Mouse (Mus musculus) E14TG2a.4 (cell line): ENCODE data around the gene Wdsub1.

Experiments used
- H3K27me3 ChIP-seq: 2 replicates; pipeline ENCODE4 v1.6.1; 2014; ENCODE audit warnings: low read length, control low read depth; ENCODE audit not compliant: insufficient read depth
- H3K36me3 ChIP-seq: 2 replicates; pipeline ENCODE4 v1.6.1; 2014; ENCODE audit warnings: low read length, control low read depth; ENCODE audit not compliant: insufficient read depth
- H3K4me1 ChIP-seq: replicated peaks from 2 replicates; pipeline ENCODE4 v1.6.1; 2014; ENCODE audit warnings: low read depth, low read length, control low read depth
- H3K4me3 ChIP-seq: replicated peaks from 2 replicates; pipeline ENCODE4 v1.5.1; 2014; ENCODE audit warnings: mild to moderate bottlenecking, low read length
- H3K9me3 ChIP-seq: 2 replicates; pipeline ENCODE4 v1.6.1; 2014; ENCODE audit warnings: low read length, control low read depth
- CTCF ChIP-seq: conservative IDR thresholded peaks from 2 replicates; pipeline ENCODE4 v1.5.1; 2014; ENCODE audit warnings: low read length
- NANOG ChIP-seq: IDR thresholded peaks from 2 replicates; pipeline ENCODE4 v1.6.1; 2014; ENCODE audit warnings: borderline replicate concordance, low read length, mixed read lengths
- POU5F1 ChIP-seq: IDR thresholded peaks from 2 replicates; pipeline ENCODE4 v1.6.1; 2014; ENCODE audit warnings: low read length, borderline replicate concordance

Gene Wdsub1

GRCm38 (mm10) chr2:59881831-59882741 is at the start of gene Wdsub1:
Wdsub1 (minus strand) TSS chr2:59882591.
- Histone ChIP-seq H3K9me3 (no peaks in the 10 kb centered on the region), H3K36me3 (no peaks in the 10 kb centered on the region), H3K27me3 (peaks cover 3% of the 10 kb centered on the region; the same call in 1 of the 2 replicates), H3K4me3 (peak within 1 kb of the TSS; percentile 89), H3K4me1 (peaks cover 38% of the 10 kb centered on the region)
- no peak for TF ChIP-seq CTCF
- no peak for TF ChIP-seq NANOG
- TF ChIP-seq POU5F1: no peak

- Histone ChIP-seq H3K4me3 (no peak overlapping the region), H3K4me1 (no peaks in the 10 kb centered on the region), H3K36me3 (peaks cover 14% of the 10 kb centered on the region; the same call in 1 of the 2 replicates), H3K9me3 (no peaks in the 10 kb centered on the region), H3K27me3 (no peaks in the 10 kb centered on the region)
- TF ChIP-seq CTCF: no peak
- no peak for TF ChIP-seq NANOG
- TF ChIP-seq POU5F1: no peak
Measured at GRCm38 (mm10) chr2:59913610-59914009, 31.2 kb upstream of the Wdsub1 start.

- no peaks in the 10 kb centered on the region for H3K9me3 ChIP-seq
Measured at GRCm38 (mm10) chr2:59908048-59908447, 25.7 kb upstream of the Wdsub1 start.

GRCm38 (mm10) chr2:59904007-59904406 is 21.6 kb upstream of the Wdsub1 start:
- no peaks in the 10 kb centered on the region for H3K27me3 ChIP-seq
- peaks cover 11% of the 10 kb centered on the region for H3K36me3 ChIP-seq
- H3K4me3 ChIP-seq: no peak overlapping the region
- TF ChIP-seq POU5F1: no peak
- no peak for TF ChIP-seq CTCF
- TF ChIP-seq NANOG: no peak
- 0 out of 2 replicates have a peak, but pooled peaks cover 2% of the 10 kb centered on the region for H3K4me1 ChIP-seq
- no peaks in the 10 kb centered on the region for H3K9me3 ChIP-seq

More at GRCm38 (mm10) chr2:59908048-59908447, 25.7 kb upstream of the Wdsub1 start:
- no peaks in the 10 kb centered on the region for H3K4me1 ChIP-seq
- H3K27me3 ChIP-seq: no peaks in the 10 kb centered on the region
- TF ChIP-seq CTCF: no peak
- no peak for TF ChIP-seq POU5F1
- TF ChIP-seq NANOG: no peak
- H3K36me3 ChIP-seq: peaks cover 8% of the 10 kb centered on the region; the same call in 1 of the 2 replicates
- no peak overlapping the region for H3K4me3 ChIP-seq

GRCm38 (mm10) chr2:59898666-59899065 is 16.3 kb upstream of the Wdsub1 start:
- Histone ChIP-seq H3K9me3 (no peaks in the 10 kb centered on the region), H3K36me3 (peaks cover 11% of the 10 kb centered on the region), H3K4me1 (peaks cover 25% of the 10 kb centered on the region), H3K4me3 (no peak overlapping the region), H3K27me3 (no peaks in the 10 kb centered on the region)
- no peak for TF ChIP-seq CTCF
- no peak for TF ChIP-seq POU5F1
- TF ChIP-seq NANOG: no peak

- TF ChIP-seq NANOG (no peak), POU5F1 (no peak), CTCF (no peak)
- Histone ChIP-seq H3K36me3 (peaks cover 11% of the 10 kb centered on the region), H3K4me3 (no peak overlapping the region), H3K9me3 (no peaks in the 10 kb centered on the region), H3K4me1 (peaks cover 25% of the 10 kb centered on the region), H3K27me3 (no peaks in the 10 kb centered on the region)
Measured at GRCm38 (mm10) chr2:59898105-59898504, 15.7 kb upstream of the Wdsub1 start.

- Histone ChIP-seq H3K9me3 (no peaks in the 10 kb centered on the region), H3K4me3 (no peak overlapping the region), H3K36me3 (peaks cover 11% of the 10 kb centered on the region), H3K27me3 (no peaks in the 10 kb centered on the region), H3K4me1 (peaks cover 25% of the 10 kb centered on the region)
- TF ChIP-seq POU5F1 (no peak), NANOG (no peak), CTCF (no peak)
Measured at GRCm38 (mm10) chr2:59896837-59897236, 14.4 kb upstream of the Wdsub1 start.

GRCm38 (mm10) chr2:59896400-59896799 is 14.0 kb upstream of the Wdsub1 start:
- Histone ChIP-seq H3K27me3 (no peaks in the 10 kb centered on the region), H3K36me3 (peaks cover 8% of the 10 kb centered on the region), H3K9me3 (no peaks in the 10 kb centered on the region), H3K4me3 (no peak overlapping the region), H3K4me1 (peaks cover 25% of the 10 kb centered on the region)
- TF ChIP-seq CTCF (no peak), NANOG (no peak), POU5F1 (no peak)

- H3K9me3 ChIP-seq: no peaks in the 10 kb centered on the region
- TF ChIP-seq POU5F1 (no peak), NANOG (no peak), CTCF (no peak)
- no peak overlapping the region for H3K4me3 ChIP-seq
- no peaks in the 10 kb centered on the region for H3K36me3 ChIP-seq
- no peaks in the 10 kb centered on the region for H3K27me3 ChIP-seq
- peaks cover 10% of the 10 kb centered on the region for H3K4me1 ChIP-seq
Measured at GRCm38 (mm10) chr2:59889699-59890098, 7.3 kb upstream of the Wdsub1 start.
